Mouse (Mus musculus) liver, embryonic 13.5 days (tissue): Measurements from ENCODE around the gene Hnrnpll. TPM values are rescaled to one million over a fixed set of nuclear protein-coding genes. Genes with fewer than 3 reads are reported as not detected.
"Not testable (repeated sequence)": the region's sequence is repeated elsewhere in the genome, so short reads cannot be mapped to it uniquely, and the experiment has no call there.

Source experiments
- ATAC-seq: fragments of 200-750 bp; cut with Nextera tagmentation; 2 replicates; pipeline ENCODE4 v1.8.0; 2017; ENCODE audit warnings: low read depth, mild to moderate bottlenecking, moderate number of reproducible peaks, moderate library complexity
- DNase-seq: peaks from one replicate; pipeline ENCODE4 v3.0.0; 2022
- H3K27ac ChIP-seq: fragments of 300-500 bp; sonication (generic); 2 replicates; pipeline ENCODE4 v1.5.1; 2015; ENCODE audit warnings: moderate library complexity, mild to moderate bottlenecking, inconsistent platforms
- H3K27me3 ChIP-seq: fragments of 300-500 bp; sonication (generic); 2 replicates; pipeline ENCODE4 v1.6.1; 2015; ENCODE audit warnings: mild to moderate bottlenecking, inconsistent platforms
- H3K36me3 ChIP-seq: fragments of 300-500 bp; sonication (generic); 2 replicates; pipeline ENCODE4 v1.6.1; 2015; ENCODE audit warnings: mild to moderate bottlenecking, inconsistent platforms
- H3K4me1 ChIP-seq: fragments of 300-500 bp; sonication (generic); replicated peaks from 2 replicates; pipeline ENCODE4 v1.6.1; 2015; ENCODE audit warnings: inconsistent platforms
- H3K4me2 ChIP-seq: fragments of 300-500 bp; sonication (generic); 2 replicates; pipeline ENCODE4 v1.6.1; 2015; ENCODE audit warnings: inconsistent platforms, mild to moderate bottlenecking, moderate library complexity
- H3K4me3 ChIP-seq: fragments of 300-500 bp; sonication (generic); replicated peaks from 2 replicates; pipeline ENCODE4 v1.5.1; 2015; ENCODE audit warnings: mild to moderate bottlenecking, inconsistent platforms
- H3K9ac ChIP-seq: fragments of 300-500 bp; sonication (generic); 2 replicates; pipeline ENCODE4 v1.6.1; 2015; ENCODE audit warnings: mild to moderate bottlenecking, inconsistent platforms
- H3K9me3 ChIP-seq: fragments of 300-500 bp; sonication (generic); replicated peaks from 2 replicates; pipeline ENCODE4 v1.6.1; 2016; ENCODE audit warnings: inconsistent platforms
- WGBS: fragments of 180-500 bp; shearing (Covaris S2); methylation state at CpG from one replicate; pipeline ENCODE4 v1.1.7; 2015; ENCODE audit not compliant: insufficient replicate concordance; 5-methylcytosine and 5-hydroxymethylcytosine counted together
- polyA plus RNA-seq: library from polyadenylated mRNA; unstranded; fragments of >200 nt; fragmentation: Nextera tagmentation; extraction: Ambion mirVana; gene quantifications from 2 replicates; pipeline ENCODE4 v1.2.1, GENCODE M21; 2015

Hnrnpll gene
- polyA plus RNA-seq, 1 experiment from 2014 or later: 25.0 TPM

DNA sequence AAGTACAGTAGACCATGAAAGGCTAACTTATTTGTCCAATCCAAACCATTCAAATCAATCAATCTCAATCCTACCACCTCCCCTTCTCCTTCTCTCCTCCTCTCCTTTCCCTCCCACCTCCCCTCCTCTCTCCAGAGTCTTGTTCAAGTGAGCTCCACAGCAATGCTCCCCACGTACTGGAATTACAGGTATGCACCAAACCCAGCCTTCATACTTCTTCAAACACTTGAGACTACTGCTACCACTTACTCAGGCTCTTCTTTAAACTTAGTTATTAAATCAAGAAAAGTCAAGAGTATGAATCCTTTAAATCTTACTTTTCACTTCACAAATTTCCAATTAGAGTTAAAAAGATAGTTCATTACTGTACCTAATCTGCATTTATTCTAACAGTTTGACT, 3.6 kb downstream of the Hnrnpll start:
- 61% methylated on average over 1 of the region's 1 CpGs for WGBS
- Histone ChIP-seq H3K4me3 (no peak overlapping the region), H3K9ac (peak overlapping the region; percentile 11; the same call in 1 of the 2 replicates), H3K27ac (no peak overlapping the region), H3K36me3 (peaks cover 9% of the 10 kb centered on the region), H3K4me1 (peaks cover 40% of the 10 kb centered on the region), H3K4me2 (no peak overlapping the region), H3K27me3 (no peaks in the 10 kb centered on the region), H3K9me3 (no peaks in the 10 kb centered on the region)
- DNase-seq (no peak), ATAC-seq (no peak)

DNA sequence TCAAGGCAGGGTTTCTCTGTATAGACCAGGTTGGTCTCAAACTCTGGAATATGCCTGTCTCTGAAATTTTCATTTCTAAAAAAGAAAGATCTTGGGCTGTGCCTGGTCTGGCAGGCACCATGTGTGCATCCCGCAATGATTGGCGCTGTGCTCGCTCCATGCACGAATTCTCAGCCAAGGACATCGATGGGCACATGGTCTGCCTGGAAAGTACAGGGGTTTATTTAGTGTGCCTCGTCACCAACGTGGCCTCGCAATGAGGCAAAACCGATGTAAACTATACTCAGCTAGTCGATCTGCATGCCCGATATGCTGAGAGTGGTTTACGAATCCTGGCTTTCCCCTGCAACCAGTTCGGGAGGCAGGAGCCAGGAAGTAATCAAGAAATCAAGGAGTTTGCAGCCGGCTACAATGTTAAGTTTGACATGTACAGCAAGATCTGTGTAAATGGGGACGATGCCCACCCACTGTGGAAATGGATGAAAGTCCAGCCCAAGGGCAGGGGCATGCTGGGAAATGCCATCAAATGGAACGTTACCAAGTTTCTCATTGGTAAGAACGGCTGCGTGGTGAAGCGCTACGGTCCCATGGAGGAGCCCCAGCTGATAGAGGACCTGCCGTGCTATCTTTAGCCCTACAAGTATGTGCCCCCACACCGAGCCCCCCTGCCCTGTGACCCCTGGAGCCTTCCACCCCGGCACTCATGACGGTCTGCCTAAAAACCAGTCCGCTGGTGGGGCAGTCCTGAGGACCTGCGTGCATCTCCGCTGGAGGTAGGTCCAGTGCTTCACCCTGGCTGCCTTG, 8.0 kb downstream of the Hnrnpll start:
- Histone ChIP-seq H3K36me3 (peaks cover 46% of the 10 kb centered on the region), H3K4me2 (no peak overlapping the region), H3K9me3 (no peaks in the 10 kb centered on the region), H3K9ac (no peak overlapping the region), H3K4me1 (peaks cover 17% of the 10 kb centered on the region), H3K27ac (no peak overlapping the region), H3K4me3 (no peak overlapping the region), H3K27me3 (no peaks in the 10 kb centered on the region)
- ATAC-seq (no peak), DNase-seq (no peak)
- 86% methylated on average over 27 of the region's 27 CpGs for WGBS

DNA sequence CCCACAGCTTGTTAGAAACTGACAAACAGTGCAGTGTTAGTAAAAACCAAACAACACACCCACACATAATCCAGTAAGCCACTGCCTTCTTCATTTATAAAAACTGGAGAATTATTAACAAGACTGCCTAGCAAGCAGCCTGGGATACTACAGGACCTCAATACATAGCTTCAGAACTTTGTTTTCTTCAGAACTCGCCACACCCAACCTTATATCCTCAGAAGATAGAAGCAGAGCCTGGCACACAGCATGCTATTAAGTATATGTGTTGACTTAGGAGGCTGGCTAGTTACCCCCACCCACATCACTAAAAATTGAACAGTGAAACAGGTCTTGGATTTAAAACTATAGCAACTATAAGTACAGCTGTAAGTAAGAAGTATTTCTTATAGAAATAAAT, 10.5 kb downstream of the Hnrnpll start:
- Histone ChIP-seq H3K36me3 (peaks cover 67% of the 10 kb centered on the region), H3K9me3 (no peaks in the 10 kb centered on the region), H3K4me3 (no peak overlapping the region), H3K27me3 (no peaks in the 10 kb centered on the region), H3K27ac (no peak overlapping the region), H3K4me1 (no peaks in the 10 kb centered on the region), H3K4me2 (no peak overlapping the region), H3K9ac (no peak overlapping the region)
- no peak for ATAC-seq
- WGBS: 63% methylated on average over 1 of the region's 1 CpGs
- no peak for DNase-seq

DNA sequence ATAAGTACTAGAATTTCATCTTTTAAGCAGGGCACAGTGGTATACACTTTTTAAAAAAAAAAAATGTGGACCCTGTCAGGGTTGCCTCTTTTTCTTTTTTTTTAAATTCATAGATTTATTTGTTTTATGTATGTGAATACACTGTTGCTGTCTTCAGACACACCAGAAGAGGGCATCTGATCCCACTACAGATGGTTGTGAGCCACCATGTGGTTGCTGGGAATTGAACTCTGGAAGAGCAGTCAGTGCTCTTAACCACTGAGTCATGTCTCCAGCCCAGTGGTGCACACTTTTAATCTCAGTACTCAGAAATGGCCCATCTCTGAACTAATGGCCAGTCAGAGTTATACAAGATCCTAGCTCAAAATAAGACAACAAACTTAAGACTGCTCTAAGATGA, 12.8 kb downstream of the Hnrnpll start:
- not testable (repeated sequence) for H3K27ac ChIP-seq, ATAC-seq, H3K9ac ChIP-seq, H3K4me2 ChIP-seq, H3K9me3 ChIP-seq, H3K4me1 ChIP-seq, DNase-seq, H3K27me3 ChIP-seq, H3K4me3 ChIP-seq
- peaks cover 71% of the 10 kb centered on the region for H3K36me3 ChIP-seq

DNA sequence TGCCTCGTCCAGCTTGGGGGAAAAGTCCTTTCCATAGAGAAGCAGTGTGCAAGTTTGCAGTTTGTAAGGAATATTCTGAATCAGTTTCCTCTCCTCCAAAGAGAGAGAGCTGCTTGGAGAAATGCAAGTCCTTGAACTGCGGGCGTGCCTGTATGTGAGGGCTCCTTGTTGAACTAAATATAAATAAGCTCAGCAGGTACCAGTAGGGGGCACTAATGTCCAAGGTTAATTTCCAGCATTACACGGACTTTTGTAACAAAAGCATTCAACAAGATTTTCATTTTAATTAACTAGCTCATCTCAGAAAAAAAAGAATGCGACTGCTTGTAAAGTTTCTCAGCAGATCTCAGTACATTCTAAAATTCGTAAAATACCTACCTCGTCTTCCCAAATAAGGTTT, 13.9 kb downstream of the Hnrnpll start:
- H3K4me3 ChIP-seq: no peak overlapping the region
- no peak overlapping the region for H3K4me2 ChIP-seq
- WGBS: 72% methylated on average over 7 of the region's 7 CpGs
- H3K27me3 ChIP-seq: no peaks in the 10 kb centered on the region
- peaks cover 64% of the 10 kb centered on the region for H3K36me3 ChIP-seq
- no peak overlapping the region for H3K9ac ChIP-seq
- no peak for ATAC-seq
- H3K27ac ChIP-seq: no peak overlapping the region
- DNase-seq: peak; percentile 29
- no peaks in the 10 kb centered on the region for H3K9me3 ChIP-seq
- no peaks in the 10 kb centered on the region for H3K4me1 ChIP-seq

DNA sequence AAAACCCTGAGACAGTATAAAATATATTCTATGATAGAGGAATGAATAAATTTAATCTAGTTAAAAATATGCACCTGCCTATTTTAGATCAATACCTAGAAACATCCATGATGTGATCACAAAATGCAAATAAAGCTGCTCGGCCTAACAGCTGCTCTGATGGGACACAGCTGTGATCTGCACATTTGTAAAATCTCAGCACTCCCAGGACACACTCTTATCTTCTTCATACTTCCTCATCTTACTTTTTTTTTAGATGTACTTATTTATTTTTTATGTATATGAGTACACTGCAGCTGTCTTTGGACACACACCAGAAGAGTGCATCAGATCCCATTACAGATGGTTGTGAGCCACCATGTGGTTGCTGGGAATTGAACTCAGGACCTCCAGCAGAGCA, 20.4 kb downstream of the Hnrnpll start:
- Histone ChIP-seq H3K9ac (no peak overlapping the region), H3K4me1 (no peaks in the 10 kb centered on the region), H3K27ac (no peak overlapping the region), H3K36me3 (peaks cover 53% of the 10 kb centered on the region), H3K27me3 (no peaks in the 10 kb centered on the region), H3K4me3 (no peak overlapping the region), H3K4me2 (no peak overlapping the region), H3K9me3 (no peaks in the 10 kb centered on the region)
- DNase-seq (no peak), ATAC-seq (no peak)
- 68% methylated on average over 1 of the region's 1 CpGs for WGBS

DNA sequence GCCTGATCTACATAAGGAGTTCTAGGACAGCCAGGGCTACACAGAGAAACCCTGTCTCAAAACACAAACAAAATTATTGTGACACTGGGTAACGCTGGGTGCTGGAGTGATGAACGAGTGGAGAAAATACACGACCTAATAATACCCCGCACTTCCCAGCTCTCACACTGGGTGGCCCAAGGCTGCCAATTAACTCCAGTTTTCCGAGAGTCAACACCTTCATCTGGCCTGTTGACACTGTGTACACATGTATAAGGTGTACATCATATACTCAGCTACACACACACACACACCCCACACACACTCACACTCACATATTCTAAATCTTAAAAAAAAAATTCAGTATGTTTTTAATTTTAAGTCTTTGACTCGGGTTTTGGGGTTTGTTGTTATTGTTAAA, 33.5 kb downstream of the Hnrnpll start:
- 84% methylated on average over 6 of the region's 6 CpGs for WGBS

DNA sequence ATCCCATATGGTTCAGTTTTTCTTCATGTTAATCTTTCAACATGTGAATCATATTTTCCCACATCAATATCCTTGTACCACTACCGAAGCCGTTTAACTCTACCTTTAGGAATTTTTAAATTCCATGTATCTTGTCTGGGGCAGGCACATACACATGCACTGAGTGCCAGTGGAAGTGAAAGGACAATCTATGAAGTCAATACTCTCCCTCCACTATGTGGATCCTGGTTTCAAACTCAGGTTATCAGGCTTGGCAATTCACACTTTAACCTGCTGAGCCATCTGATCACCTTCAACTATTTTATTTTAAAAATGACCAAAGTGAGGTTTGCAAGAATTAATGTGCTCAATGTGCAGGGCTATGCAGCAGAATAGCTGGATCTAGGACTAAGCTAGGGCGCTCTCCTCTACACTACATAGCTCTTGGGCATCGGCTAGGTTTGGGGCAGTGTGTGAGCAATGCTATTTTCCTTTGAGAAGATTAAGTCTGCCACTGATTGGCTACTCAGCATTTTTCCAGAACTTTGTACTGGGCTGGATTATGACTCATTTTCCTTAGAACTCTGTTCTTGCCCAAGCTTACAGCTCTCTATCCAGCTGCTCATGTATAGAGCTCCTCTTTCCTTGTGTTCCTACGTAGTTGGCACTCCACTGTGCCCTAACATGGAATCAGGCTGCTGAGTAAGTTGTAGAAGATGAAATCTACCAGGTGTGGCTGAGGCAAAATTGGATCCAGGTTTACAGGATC, 35.8 kb downstream of the Hnrnpll start:
- no peaks in the 10 kb centered on the region for H3K4me1 ChIP-seq
- ATAC-seq (no peak), DNase-seq (no peak)
- H3K27ac ChIP-seq: no peak overlapping the region
- H3K9ac ChIP-seq: no peak overlapping the region
- H3K27me3 ChIP-seq: no peaks in the 10 kb centered on the region
- no peaks in the 10 kb centered on the region for H3K9me3 ChIP-seq
- H3K4me3 ChIP-seq: no peak overlapping the region
- H3K36me3 ChIP-seq: peaks cover 31% of the 10 kb centered on the region
- WGBS: 89% methylated on average over 5 of the region's 5 CpGs
- H3K4me2 ChIP-seq: no peak overlapping the region

More for the DNA sequence above, 33.5 kb downstream of the Hnrnpll start:
- H3K27ac ChIP-seq: no peak overlapping the region
- no peak overlapping the region for H3K9ac ChIP-seq
- no peaks in the 10 kb centered on the region for H3K4me1 ChIP-seq
- no peak overlapping the region for H3K4me3 ChIP-seq
- H3K9me3 ChIP-seq: no peaks in the 10 kb centered on the region
- DNase-seq (no peak), ATAC-seq (no peak)
- H3K27me3 ChIP-seq: no peaks in the 10 kb centered on the region
- H3K36me3 ChIP-seq: peaks cover 51% of the 10 kb centered on the region
- no peak overlapping the region for H3K4me2 ChIP-seq

DNA sequence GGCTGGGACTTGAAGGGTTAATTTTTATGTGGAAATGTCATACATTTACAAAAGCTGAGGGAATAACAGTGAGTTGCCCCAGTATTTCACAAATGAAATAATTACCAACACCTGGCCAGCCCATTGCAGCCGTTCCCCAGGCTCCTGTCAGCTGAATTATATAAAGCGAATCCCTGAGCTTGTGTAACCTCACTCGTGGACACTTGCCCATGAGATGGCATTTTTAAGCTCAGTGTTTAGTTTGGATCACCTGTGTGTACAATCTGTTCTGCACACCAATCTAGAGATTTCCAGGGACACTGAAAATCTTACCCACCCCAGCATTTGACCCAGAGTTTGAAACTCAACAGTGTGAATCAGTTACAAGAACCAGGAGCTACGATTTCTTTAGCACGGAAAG, 40.0 kb downstream of the Hnrnpll start:
- Histone ChIP-seq H3K4me3 (no peak overlapping the region), H3K36me3 (peaks cover 4% of the 10 kb centered on the region), H3K4me2 (no peak overlapping the region), H3K9ac (no peak overlapping the region), H3K4me1 (peaks cover 24% of the 10 kb centered on the region), H3K27ac (no peak overlapping the region), H3K9me3 (no peaks in the 10 kb centered on the region), H3K27me3 (no peaks in the 10 kb centered on the region)
- no peak for ATAC-seq
- DNase-seq: no peak
- 71% methylated on average over 5 of the region's 5 CpGs for WGBS

DNA sequence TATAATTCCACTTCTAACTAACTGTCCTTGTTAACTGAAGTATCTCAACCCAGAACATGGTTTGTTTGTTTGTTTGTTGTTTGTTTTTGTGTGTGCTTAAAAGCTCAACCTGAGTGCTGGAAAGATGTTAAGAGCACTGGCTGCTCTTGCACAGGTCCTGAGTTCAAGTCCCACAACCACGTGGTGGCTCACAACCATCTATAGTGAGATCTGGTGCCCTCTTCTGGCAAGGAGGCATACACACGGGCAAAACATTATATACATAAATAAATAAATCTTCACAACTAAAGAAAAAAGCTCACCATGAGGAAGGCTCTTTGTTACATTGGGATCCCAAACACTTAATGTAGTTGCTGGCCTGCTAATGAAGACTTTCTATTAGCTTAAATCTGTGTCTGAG, 41.6 kb downstream of the Hnrnpll start:
- Histone ChIP-seq H3K4me1 (peaks cover 29% of the 10 kb centered on the region), H3K9ac (no peak overlapping the region), H3K27ac (no peak overlapping the region), H3K36me3 (no peaks in the 10 kb centered on the region), H3K27me3 (no peaks in the 10 kb centered on the region), H3K9me3 (no peaks in the 10 kb centered on the region), H3K4me2 (no peak overlapping the region), H3K4me3 (no peak overlapping the region)
- 48% methylated on average over 2 of the region's 2 CpGs for whole genome bisulfite sequencing
- no peak for ATAC-seq
- DNase-seq: no peak

DNA sequence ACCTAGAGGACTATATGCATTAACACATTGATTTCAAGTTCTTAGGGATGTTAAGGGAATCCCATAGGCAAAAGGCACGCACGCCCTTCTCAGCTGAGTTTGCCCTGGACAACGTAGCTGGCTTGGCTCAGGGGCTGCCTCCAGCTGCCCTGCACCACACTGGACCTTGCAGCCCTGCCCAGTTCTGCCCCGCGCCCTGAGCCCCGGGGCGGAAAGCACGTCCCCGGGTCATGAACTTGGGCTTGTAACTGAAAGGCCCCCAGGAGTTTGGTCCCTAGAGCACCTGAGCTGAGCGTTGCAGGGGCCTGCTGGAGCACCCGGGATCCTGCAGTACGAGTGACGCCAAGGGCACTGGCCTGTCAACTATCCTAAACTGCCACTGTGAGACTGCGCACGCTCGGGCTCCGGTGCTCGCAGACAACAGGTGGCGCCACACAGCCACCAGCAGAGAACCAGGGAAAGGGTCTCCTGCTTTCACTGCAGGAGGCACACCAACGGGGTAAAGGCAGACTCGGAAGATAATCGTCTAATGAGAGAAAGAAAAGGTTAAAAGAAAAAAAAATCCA, 43.1 kb downstream of the Hnrnpll start:
- Histone ChIP-seq H3K4me3 (peak overlapping the region; percentile 39), H3K4me1 (peaks cover 43% of the 10 kb centered on the region), H3K9me3 (no peaks in the 10 kb centered on the region), H3K4me2 (peak overlapping the region; percentile 64), H3K27me3 (no peaks in the 10 kb centered on the region), H3K36me3 (no peaks in the 10 kb centered on the region), H3K9ac (peak overlapping the region; percentile 50), H3K27ac (no peak overlapping the region)
- WGBS: 14% methylated on average over 22 of the region's 22 CpGs
- peak; percentile 35 for DNase-seq
- 0 out of 2 replicates have a peak, but pooled peaks have one; percentile 13 for ATAC-seq
